Mouse (Mus musculus): Measurements from ENCODE around the gene Nfatc2ip. TPM values are rescaled to one million over a fixed set of nuclear protein-coding genes. Genes with fewer than 3 reads are reported as not detected.

The Nfatc2ip gene
- total RNA-seq (2023), result 10 to 100 TPM; 29.8 to 34.3 TPM

DNA sequence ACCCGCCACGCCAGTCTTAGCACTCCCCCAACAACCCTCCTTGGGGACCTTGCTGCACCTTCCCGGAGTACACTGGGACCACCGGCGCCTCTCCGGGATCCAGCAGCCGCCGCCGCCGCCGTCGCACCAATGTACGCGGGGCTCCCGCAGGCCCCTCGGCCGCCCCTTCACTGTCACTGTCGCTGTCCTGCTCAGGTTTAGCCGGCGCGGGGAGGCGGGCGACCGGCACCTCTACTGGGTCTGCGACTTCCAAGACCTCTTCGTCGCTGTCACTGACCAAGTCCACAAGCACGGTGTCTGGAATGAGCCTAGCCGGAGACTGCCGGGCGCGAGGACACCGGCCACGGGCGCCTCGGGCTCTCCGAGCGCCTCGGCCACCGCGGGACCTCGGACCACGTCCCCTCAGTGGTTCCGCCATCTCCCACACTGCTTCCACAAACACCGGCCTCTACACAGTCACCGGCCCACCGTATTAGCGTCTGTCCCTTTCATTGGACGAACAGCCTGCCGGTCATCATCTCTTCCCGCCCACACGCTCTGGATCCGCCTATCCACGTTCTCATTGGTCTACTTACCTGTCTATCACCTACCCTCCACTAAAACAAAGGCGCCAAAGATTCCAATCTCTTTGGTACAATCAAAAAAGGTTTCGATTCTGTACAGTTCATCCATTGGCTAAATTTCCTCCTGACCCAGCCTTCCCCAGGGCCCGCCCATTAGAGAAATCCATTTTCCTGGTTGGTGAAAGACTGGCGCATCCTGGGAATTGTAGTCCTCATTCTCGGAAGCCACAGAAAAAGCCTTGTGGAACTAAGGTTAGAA lies at the start of gene Nfatc2ip:
Gene Nfatc2ip (minus strand): TSS at position 440 of the 822 bp plus-strand sequence.

DNA sequence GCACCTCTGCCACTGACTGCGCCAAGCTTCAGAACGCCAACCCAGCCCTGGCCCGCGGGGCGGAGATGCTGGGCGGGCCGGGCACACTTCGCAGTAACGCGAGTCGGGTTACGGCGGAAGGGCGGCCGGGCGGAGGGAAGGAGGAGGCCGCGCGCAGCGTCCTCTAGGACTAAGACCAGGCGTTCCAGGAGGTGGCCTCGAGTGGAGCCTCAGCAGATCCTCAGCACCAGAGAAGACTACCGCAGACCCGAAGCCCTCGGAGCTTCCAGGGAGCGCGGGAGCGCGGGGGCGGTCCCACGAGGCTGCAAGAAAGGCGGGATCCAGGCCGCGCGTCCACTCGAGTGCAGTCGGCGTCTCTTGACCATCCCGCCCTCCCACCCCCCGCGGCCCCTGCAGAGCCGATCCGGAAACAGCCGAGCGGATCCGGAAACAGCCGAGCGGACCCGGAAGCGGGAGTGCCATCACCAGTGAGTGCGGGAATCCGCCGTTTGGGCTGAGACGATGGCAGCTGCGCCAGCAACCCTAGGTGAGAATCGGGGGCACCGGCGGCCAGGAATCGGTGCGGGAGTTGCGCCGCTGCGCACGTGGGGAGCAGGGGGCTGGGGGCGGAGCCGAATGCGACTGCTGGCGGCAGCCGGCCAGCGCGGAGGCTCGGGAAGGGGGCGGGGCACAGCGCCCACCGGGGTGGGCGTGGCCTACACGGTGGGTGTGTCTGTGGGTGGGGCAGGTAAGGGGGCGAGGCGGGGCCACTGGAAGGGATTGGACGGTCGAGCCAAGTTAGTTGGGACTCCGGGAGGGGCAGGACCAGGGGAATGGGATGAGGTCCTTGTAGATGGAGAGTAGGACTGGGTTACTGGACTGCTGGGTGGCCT lies 32.3 kb upstream of the Nfatc2ip start, which contains the start of gene Rabep2:
Gene Rabep2 (plus strand): TSS at position 129 of the 872 bp plus-strand sequence.

DNA sequence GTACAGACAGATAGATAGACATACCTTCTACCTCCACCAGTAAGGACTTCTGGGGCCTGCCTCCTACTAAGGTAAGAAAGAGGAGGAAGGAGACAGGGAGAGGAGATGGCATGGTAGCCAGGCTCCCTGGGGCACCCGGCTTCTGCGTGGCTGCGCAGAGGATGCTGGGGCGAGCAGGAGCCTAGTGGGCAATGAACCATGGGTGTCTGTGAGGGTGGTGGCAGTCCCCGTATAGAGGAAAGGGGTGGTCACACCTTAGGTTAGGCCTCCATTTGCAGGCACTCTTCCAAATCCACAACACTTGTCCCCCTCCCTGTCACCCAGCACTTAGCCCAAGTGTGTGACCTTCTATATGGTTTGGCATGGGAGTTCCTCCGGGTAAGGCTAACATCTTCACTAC lies 18.2 kb upstream of the Nfatc2ip start, which contains the start of gene Cd19:
Gene Cd19 (minus strand): TSS at position 165 of the 400 bp plus-strand sequence.

DNA sequence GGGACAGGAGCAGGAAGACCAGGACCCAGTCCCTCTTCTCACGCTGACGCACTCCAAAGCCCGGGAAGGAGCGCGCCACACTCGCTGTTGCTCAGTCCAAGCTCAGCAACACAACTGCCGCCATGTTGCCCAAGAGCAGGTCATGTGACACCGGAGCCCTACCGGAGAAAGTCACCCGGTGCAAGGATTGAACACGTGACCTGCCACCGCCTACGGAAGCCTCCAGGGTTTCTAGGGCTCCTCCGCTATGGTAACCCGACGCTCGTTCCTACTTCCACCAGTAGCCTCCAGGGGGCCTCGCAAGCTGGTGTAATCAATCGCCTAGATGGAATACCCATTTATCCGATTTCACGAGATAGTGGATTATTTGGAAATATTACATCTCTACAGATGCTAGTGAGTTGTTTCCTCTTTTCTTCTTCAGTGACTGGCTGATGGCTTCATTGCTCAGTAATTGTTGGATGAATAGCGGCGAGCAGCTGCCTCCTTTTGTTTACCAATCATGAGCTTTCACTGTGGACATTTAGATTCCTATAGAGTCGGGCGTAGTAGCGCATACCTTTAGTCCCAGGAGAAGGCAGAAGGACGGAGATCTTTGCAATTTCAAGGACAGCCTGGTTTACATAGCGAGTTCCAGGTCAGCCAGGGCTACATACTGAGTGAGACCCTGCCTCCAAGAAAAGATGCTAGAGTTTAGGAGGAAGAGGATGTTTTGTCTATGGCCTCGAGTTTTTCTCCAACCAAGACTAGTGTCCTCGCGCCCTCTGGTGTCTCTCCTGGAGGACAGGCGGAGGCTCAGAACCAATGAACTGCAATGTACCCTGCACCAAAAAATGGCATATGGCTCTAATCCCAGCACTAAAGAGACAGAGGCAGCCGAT lies 19.0 kb downstream of the Nfatc2ip start, which contains the start of gene Spns1:
Gene Spns1 (minus strand): TSS at position 173 of the 881 bp plus-strand sequence.

DNA sequence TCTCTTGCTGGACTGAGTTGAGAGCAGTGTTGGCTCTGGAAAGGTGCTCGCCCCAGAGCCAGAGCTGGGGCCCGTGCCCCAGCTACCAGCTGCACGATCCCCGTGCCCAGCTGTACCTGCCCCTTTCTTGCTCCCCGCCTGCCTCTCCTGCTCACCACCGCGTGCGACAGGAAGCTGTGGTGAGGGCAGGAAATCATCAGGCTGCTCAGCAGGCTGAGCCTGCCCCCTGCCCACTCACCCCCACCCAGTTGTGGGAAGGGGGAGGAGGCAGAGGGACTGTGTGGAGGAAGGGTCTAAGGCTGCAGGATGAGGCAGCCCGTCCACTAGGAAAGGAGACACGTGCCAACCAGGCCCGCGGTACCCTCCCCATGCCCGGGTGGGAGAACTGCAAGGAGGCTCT lies 27.1 kb downstream of the Nfatc2ip start, which contains the start of gene Lat:
Gene Lat (minus strand): TSS at position 178 of the 400 bp plus-strand sequence.

Other genes with a start within 250 kb of the Nfatc2ip start
- 100 to 1,000 TPM; 173 to 175 TPM for gene Xpo6, start 196.2 kb downstream of the Nfatc2ip start, total RNA-seq (2023)
- 100 to 1,000 TPM; 176 to 192 TPM for gene Sbk1, start 124.1 kb downstream of the Nfatc2ip start, total RNA-seq (2023)
- 1 to 10 TPM; 3.2 to 7.6 TPM for gene Lat, start 27.2 kb downstream of the Nfatc2ip start, total RNA-seq (2023)
- gene Spns1, start 19.3 kb downstream of the Nfatc2ip start, total RNA-seq (2023), result 10 to 100 TPM; 61.0 to 76.6 TPM
- 1,000 to 10,000 TPM; 1,278 to 1,310 TPM for gene Cd19, start 18.2 kb upstream of the Nfatc2ip start, total RNA-seq (2023)
- 100 to 1,000 TPM; 137 to 166 TPM for gene Rabep2, start 32.0 kb upstream of the Nfatc2ip start, total RNA-seq (2023)
- gene Atp2a1, start 66.4 kb upstream of the Nfatc2ip start, total RNA-seq (2023), result under 1 TPM; 0.26 to 0.42 TPM
- 10 to 100 TPM; 77.7 to 83.1 TPM for gene Sh2b1, start 78.7 kb upstream of the Nfatc2ip start, total RNA-seq (2023)
- 10 to 100 TPM; 55.4 to 55.7 TPM for gene Tufm, start 90.6 kb upstream of the Nfatc2ip start, total RNA-seq (2023)
- gene Atxn2l, start 106.7 kb upstream of the Nfatc2ip start, total RNA-seq (2023), result 100 to 1,000 TPM; 228 to 236 TPM
- 100 to 1,000 TPM; 152 to 156 TPM for gene Eif3c, start 169.7 kb upstream of the Nfatc2ip start, total RNA-seq (2023)
- gene Apobr, start 188.2 kb upstream of the Nfatc2ip start, total RNA-seq (2023), result 1 to 10 TPM; 2.4 to 4.1 TPM
- gene Cln3, start 189.1 kb upstream of the Nfatc2ip start, total RNA-seq (2023), result 10 to 100 TPM; 77.3 to 79.4 TPM
- gene Il27, start 198.2 kb upstream of the Nfatc2ip start, total RNA-seq (2023), result not detected
- not detected for gene Nupr1, start 234.1 kb upstream of the Nfatc2ip start, total RNA-seq (2023)